Mouse (Mus musculus) C2C12 (cell line): Measurements from ENCODE around the gene Zbtb45.

Source experiments
- CEBPB ChIP-seq: IDR thresholded peaks from one replicate; pipeline ENCODE4 v1.6.1; 2011; ENCODE audit warnings: low read depth, mild to moderate bottlenecking, control low read depth, moderate library complexity
- CTCF ChIP-seq: IDR thresholded peaks from one replicate; pipeline ENCODE4 v1.5.1; 2011; ENCODE audit not compliant: control insufficient read depth, insufficient read depth, insufficient read length
- MAX ChIP-seq: IDR thresholded peaks from one replicate; pipeline ENCODE4 v1.6.1; 2011; ENCODE audit warnings: mild to moderate bottlenecking, control low read depth
- MYOD1 ChIP-seq: IDR thresholded peaks from one replicate; pipeline ENCODE4 v1.6.1; 2011; ENCODE audit warnings: low read depth; ENCODE audit not compliant: control insufficient read depth, insufficient read length
- MYOG ChIP-seq: IDR thresholded peaks from one replicate; pipeline ENCODE4 v1.6.1; 2011; ENCODE audit not compliant: control insufficient read depth, insufficient read length; ENCODE audit errors: extremely low read depth
- USF1 ChIP-seq: IDR thresholded peaks from one replicate; pipeline ENCODE4 v1.6.1; 2011; ENCODE audit warnings: low read depth, mild to moderate bottlenecking, control low read depth, moderate library complexity

DNA sequence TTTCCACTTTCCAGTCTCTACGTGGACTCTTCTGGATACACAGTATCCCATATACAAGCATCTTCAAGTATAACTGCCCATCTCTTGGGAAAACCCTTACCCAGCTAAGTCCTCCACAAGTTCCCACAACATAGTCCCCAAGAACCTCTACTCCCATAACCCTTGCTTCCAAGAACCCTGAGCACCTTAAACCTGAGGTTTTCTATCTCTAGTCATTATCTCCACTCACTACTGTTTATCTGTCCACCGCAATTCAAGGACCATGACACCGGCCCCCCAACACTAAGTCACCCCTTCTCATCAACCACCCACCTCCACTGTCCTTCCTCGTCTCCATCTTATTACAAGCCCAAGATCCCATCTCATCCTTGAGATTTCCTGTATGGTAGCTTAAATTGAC, 27.0 kb upstream of the Zbtb45 start:
- TF ChIP-seq CTCF (no peak), USF1 (no peak), MYOD1 (no peak), MAX (no peak), CEBPB (no peak), MYOG (no peak)
